Mouse (Mus musculus) megakaryocyte, embryonic 14.5 days (primary cell): ENCODE data around the gene Opn1sw.

Experiments used
- FLI1 ChIP-seq: IDR thresholded peaks from 2 replicates; pipeline ENCODE4 v1.6.1; 2012; ENCODE audit warnings: low read length, inconsistent platforms, mixed read lengths
- GATA1 ChIP-seq: IDR thresholded peaks from 3 replicates; pipeline ENCODE4 v1.6.1; 2012; ENCODE audit warnings: mixed read lengths, low read length, inconsistent platforms, borderline replicate concordance

DNA sequence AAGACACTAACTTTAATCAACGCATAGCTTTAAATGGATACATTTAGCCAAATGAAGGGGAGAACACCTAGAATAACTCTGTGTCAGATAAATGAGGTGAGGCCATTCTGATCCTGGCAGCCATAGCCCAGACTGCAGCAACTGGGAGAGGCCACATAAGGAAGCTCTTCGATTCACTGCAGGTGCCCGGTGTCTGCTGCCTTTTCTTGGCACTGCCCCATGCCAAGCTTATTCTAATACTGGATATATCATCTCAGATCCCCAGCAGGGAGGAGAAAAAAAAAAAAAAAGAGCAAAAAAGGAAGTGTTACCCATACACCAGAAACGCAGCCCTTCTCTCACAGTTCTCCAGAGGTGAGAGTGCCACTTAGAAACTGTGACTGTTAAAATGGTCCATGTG is 10.9 kb downstream of the Opn1sw start:
- no peak for TF ChIP-seq FLI1
- TF ChIP-seq GATA1 = no peak
